Mouse (Mus musculus) lung, postnatal 0 days (tissue): ENCODE results near the gene Smok3a. TPM values are rescaled to one million over a fixed set of nuclear protein-coding genes. Genes with fewer than 3 reads are reported as not detected.
"Not testable (repeated sequence)": the region's sequence is repeated elsewhere in the genome, so short reads cannot be mapped to it uniquely, and the experiment has no call there.

Source experiments
- ATAC-seq: fragments of 200-750 bp; cut with Nextera tagmentation; 2 replicates; pipeline ENCODE4 v1.8.0; 2017; ENCODE audit warnings: moderate library complexity
- DNase-seq: peaks from one replicate; pipeline ENCODE4 v3.0.0-alpha.2; 2016; ENCODE audit warnings: low spot score
- H3K27ac ChIP-seq: fragments of 300-500 bp; sonication (generic); 2 replicates; pipeline ENCODE4 v1.5.1; 2014; ENCODE audit warnings: antibody characterized with exemption, mild to moderate bottlenecking, low read length, mixed read lengths
- H3K27me3 ChIP-seq: fragments of 300-500 bp; sonication (generic); replicated peaks from 2 replicates; pipeline ENCODE4 v1.6.1; 2014; ENCODE audit warnings: low read length, mixed read lengths; ENCODE audit not compliant: insufficient read depth
- H3K36me3 ChIP-seq: fragments of 300-500 bp; sonication (generic); 2 replicates; pipeline ENCODE4 v1.6.1; 2014; ENCODE audit warnings: low read length, mixed read lengths; ENCODE audit not compliant: insufficient read depth
- H3K4me1 ChIP-seq: fragments of 300-500 bp; sonication (generic); 2 replicates; pipeline ENCODE4 v1.6.1; 2014; ENCODE audit warnings: antibody characterized with exemption, low read depth, low read length, mixed read lengths; ENCODE audit not compliant: insufficient read depth
- H3K4me2 ChIP-seq: fragments of 300-500 bp; sonication (generic); replicated peaks from 2 replicates; pipeline ENCODE4 v1.6.1; 2014; ENCODE audit warnings: low read depth, mild to moderate bottlenecking, low read length, moderate library complexity, mixed read lengths
- H3K4me3 ChIP-seq: fragments of 300-500 bp; sonication (generic); 2 replicates; pipeline ENCODE4 v1.5.1; 2014; ENCODE audit warnings: low read depth, low read length
- H3K9ac ChIP-seq: fragments of 300-500 bp; sonication (generic); replicated peaks from 2 replicates; pipeline ENCODE4 v1.6.1; 2014; ENCODE audit warnings: low read depth, mild to moderate bottlenecking
- H3K9me3 ChIP-seq: fragments of 300-500 bp; sonication (generic); 2 replicates; pipeline ENCODE4 v1.6.1; 2016; ENCODE audit warnings: low read length, mixed read lengths
- CTCF ChIP-seq: IDR thresholded peaks from 2 replicates; pipeline ENCODE4 v1.5.1; 2016; ENCODE audit warnings: antibody characterized with exemption, mild to moderate bottlenecking
- EP300 ChIP-seq: IDR thresholded peaks from 2 replicates; pipeline ENCODE4 v1.6.1; 2016; ENCODE audit warnings: antibody characterized with exemption, mild to moderate bottlenecking, control low read depth
- WGBS: fragments of 180-500 bp; shearing (Covaris S2); extraction: QIAGEN DNeasy Blood & Tissue Kit; methylation state at CpG from one replicate; pipeline ENCODE4 v1.1.7; 2014; 5-methylcytosine and 5-hydroxymethylcytosine counted together
- polyA plus RNA-seq: library from polyadenylated mRNA; unstranded; fragments of >200 nt; fragmentation: Nextera tagmentation; extraction: Ambion mirVana; gene quantifications from 2 replicates; pipeline ENCODE4 v1.2.1, GENCODE M21; 2015

The Smok3a gene
- polyA plus RNA-seq, 1 experiment from 2014 or later: not detected

DNA sequence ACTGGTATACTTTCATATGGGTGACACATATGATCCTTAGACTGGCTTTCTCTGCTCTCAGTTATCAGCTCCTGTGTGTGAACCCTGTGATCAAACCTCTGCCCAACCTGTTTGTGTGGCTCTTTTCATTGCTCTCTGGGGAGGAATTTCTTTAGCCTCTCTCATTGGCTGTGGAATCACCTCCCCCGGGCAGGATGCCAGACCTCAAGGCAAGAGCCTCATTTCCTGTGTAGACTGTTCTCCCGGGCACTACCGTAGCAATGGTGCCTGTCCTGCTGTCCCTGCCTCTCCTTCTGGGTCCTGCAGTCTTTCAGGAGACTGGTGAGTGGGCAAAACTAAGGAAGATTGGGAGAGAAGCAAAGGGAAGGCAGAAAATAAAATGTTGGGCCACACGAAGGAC is 39.8 kb upstream of the Smok3a start, which contains the start of gene Azgp1:
Gene Azgp1, plus strand, starts transcription at position 221 of the 400 bp plus-strand sequence.
- Histone ChIP-seq H3K4me1 (no peaks in the 10 kb centered on the region), H3K27ac (no peak within 1 kb of the TSS), H3K4me2 (no peak within 1 kb of the TSS), H3K4me3 (no peak within 1 kb of the TSS), H3K27me3 (no peaks in the 10 kb centered on the region), H3K36me3 (no peaks in the 10 kb centered on the region), H3K9ac (no peak within 1 kb of the TSS), H3K9me3 (no peaks in the 10 kb centered on the region)
- no peak for DNase-seq
- no peak for ATAC-seq
- 49% methylated on average over 4 of the region's 4 CpGs for WGBS
- no peak for TF ChIP-seq CTCF
- TF ChIP-seq EP300: no peak

DNA sequence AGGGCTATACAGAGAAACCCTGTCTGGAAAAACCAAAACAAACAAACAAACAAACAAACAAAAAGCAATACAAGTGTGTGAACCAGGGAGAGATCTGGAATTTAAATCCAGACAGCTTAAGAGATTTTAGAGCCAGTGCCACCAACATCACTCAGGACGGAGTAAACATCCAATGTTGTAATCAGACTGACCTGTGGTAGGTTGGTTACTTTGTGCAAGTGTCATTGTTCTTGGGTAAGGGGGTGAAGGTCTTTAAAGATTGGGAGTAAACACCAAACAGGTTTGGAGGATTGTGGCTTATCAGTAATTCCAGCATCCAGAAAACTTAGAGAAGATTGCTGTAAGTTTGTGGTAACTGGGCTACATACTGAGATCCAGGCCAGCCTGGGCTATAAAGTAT is 34.7 kb upstream of the Smok3a start:
- ATAC-seq: no peak
- WGBS: 74% methylated on average over 1 of the region's 1 CpGs
- TF ChIP-seq CTCF: no peak
- TF ChIP-seq EP300: no peak
- DNase-seq: no peak
- Histone ChIP-seq H3K27me3 (no peaks in the 10 kb centered on the region), H3K36me3 (no peaks in the 10 kb centered on the region), H3K9me3 (no peaks in the 10 kb centered on the region), H3K4me1 (no peaks in the 10 kb centered on the region), H3K9ac (no peak overlapping the region), H3K4me3 (no peak overlapping the region), H3K4me2 (no peak overlapping the region), H3K27ac (no peak overlapping the region)

DNA sequence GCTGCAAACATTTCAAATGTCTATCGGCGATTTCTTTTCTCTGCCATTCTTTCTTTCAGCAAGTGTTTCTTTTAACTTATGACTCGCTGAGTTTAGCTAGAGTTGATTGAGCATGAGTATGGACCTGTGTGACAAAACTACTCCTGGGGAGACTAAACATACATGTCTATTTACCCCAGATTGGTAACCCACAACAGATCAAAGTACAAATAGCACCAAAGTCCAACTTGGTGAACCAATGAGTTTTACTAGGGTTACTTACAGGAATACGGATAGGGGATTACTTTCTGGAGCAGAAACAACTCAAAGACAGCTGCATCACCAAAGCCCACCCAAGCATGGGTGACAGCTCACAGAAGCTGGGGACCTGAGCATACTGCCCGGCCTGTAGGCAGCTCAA is 11.6 kb upstream of the Smok3a start:
- 86% methylated on average over 5 of the region's 5 CpGs for WGBS
- Histone ChIP-seq H3K27ac (no peak overlapping the region), H3K4me2 (no peak overlapping the region), H3K36me3 (no peaks in the 10 kb centered on the region), H3K4me3 (no peak overlapping the region), H3K9ac (no peak overlapping the region), H3K9me3 (no peaks in the 10 kb centered on the region), H3K4me1 (no peaks in the 10 kb centered on the region), H3K27me3 (no peaks in the 10 kb centered on the region)
- ATAC-seq: no peak
- no peak for DNase-seq
- TF ChIP-seq EP300 (no peak), CTCF (no peak)

DNA sequence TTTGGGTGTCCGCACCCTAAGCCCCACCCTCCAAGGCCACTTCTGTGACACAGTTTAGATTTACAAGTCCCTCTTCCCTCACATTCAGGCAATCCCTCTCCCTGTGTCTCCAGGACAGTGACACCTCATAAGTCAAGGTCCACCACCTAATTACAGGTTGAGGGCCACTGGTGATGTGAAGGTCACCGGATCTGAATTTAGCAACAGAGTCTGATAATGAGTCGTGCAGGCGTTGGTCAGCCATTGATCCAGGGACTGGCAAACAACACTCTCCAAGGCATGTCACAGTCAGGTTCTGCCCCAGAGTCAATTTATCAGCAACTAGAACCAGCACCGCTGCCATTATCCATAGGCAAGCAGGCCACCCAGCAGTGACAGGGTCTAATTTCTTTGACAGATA is 8.7 kb upstream of the Smok3a start:
- Histone ChIP-seq H3K4me1 (no peaks in the 10 kb centered on the region), H3K4me2 (no peak overlapping the region)

DNA sequence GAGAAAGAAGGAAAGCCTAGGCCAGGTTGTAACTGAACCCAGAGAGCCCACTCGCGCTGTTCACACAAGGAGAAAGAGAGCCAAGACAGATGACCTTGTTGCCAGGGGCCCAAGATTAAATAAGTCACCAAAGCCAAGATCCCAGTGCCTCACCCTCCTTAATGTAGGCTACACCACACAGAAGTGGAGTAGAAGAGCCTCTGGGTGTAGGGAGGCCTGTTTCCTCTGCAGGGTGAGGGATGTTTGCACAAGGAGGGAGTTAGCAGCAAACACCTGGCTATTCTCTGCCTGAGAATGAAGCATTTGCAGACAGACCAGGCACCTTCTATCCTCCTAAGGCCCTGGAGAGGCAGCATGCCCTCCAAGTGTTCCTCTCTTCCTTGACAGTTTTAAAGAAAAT is 4.5 kb upstream of the Smok3a start:
- TF ChIP-seq EP300 (no peak), CTCF (no peak)
- no peak overlapping the region for H3K27ac ChIP-seq
- no peak overlapping the region for H3K4me2 ChIP-seq
- ATAC-seq (no peak), DNase-seq (no peak)
- H3K4me1 ChIP-seq: no peaks in the 10 kb centered on the region
- WGBS: 74% methylated on average over 2 of the region's 2 CpGs
- no peaks in the 10 kb centered on the region for H3K36me3 ChIP-seq
- H3K9me3 ChIP-seq: no peaks in the 10 kb centered on the region
- no peak overlapping the region for H3K9ac ChIP-seq
- no peak overlapping the region for H3K4me3 ChIP-seq
- H3K27me3 ChIP-seq: no peaks in the 10 kb centered on the region

More for the DNA sequence above, 8.7 kb upstream of the Smok3a start:
- Histone ChIP-seq H3K27ac (no peak overlapping the region), H3K36me3 (no peaks in the 10 kb centered on the region), H3K4me3 (no peak overlapping the region), H3K9me3 (no peaks in the 10 kb centered on the region), H3K9ac (no peak overlapping the region), H3K27me3 (no peaks in the 10 kb centered on the region)
- no peak for TF ChIP-seq EP300
- TF ChIP-seq CTCF: no peak
- WGBS: 73% methylated on average over 5 of the region's 5 CpGs
- ATAC-seq (no peak), DNase-seq (no peak)

DNA sequence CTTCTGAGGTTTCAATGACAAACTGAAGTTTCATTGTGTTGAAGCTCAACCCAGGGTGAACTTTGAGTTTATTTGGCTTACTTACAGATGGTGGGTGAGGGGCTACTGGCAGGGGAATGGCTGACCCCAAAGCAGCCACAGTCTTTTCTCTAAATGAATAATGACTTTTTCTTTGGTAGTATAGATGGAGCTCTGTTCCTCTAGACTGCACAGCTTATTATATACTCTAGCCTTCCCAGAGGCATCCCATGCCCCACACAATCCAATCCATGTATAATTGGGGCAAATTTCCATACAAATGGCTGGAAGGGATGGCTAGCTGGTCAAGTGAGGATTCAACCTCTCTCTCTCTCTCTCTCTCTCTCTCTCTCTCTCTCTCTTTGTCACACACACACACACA is 4.1 kb upstream of the Smok3a start:
- Histone ChIP-seq H3K9me3 (no peaks in the 10 kb centered on the region), H3K36me3 (no peaks in the 10 kb centered on the region), H3K4me1 (no peaks in the 10 kb centered on the region), H3K9ac (no peak overlapping the region), H3K27ac (no peak overlapping the region), H3K4me3 (no peak overlapping the region), H3K27me3 (no peaks in the 10 kb centered on the region), H3K4me2 (no peak overlapping the region)
- DNase-seq (no peak), ATAC-seq (no peak)
- TF ChIP-seq EP300: no peak

DNA sequence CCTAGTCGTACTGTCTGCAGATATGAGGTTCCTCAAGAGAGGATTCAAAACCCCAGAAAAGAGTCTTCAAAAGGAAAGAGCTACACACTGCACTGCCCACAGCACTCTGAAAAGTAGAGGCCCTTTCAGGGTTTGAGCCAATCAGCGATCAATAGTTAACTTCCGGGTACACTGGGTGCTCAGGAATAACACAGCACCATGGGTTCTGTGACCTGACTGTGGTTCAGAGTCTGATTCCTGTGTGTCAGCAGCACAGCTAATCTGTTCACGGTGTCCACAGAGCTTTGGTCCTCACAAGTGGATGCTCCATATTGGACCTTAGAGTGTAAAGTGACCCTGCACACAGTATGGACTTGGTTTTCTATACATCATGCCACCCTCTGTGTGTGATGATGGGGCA is 1.5 kb upstream of the Smok3a start:
- not testable (repeated sequence) for DNase-seq, H3K27ac ChIP-seq, H3K36me3 ChIP-seq, H3K4me3 ChIP-seq, ATAC-seq, H3K4me2 ChIP-seq, H3K9me3 ChIP-seq, H3K4me1 ChIP-seq, H3K27me3 ChIP-seq, H3K9ac ChIP-seq
- 79% methylated on average over 3 of the region's 4 CpGs for WGBS

DNA sequence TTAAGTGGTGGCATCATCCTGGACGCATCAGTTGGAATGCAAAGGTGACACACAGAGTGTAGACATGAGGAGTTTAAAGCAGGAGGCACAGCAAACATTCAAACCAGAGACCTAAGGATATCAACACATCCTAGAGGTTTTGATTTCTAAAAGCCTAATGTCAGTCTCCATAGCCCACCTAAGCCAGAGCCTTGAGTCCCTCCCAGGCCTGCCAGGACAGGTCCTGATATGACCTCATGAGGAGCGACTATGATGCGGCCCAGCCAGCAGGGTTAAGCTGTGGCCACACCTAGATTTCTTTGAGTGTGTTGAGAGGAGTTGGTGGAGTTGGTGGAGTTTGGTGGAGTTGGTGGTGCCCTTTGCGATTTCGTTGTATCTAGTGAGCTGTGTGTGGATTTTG is 31.8 kb downstream of the Smok3a start, which contains the start of gene Smok3c:
Gene Smok3c, plus strand, starts transcription at position 301 of the 400 bp plus-strand sequence.
- not testable (repeated sequence) for H3K27me3 ChIP-seq, H3K36me3 ChIP-seq, H3K9me3 ChIP-seq, ATAC-seq, H3K4me2 ChIP-seq, H3K4me1 ChIP-seq, H3K27ac ChIP-seq, H3K9ac ChIP-seq, H3K4me3 ChIP-seq, DNase-seq
- no CpG with 5 or more reads among the region's 5 CpGs for WGBS
